Mouse (Mus musculus): ENCODE measurements around the gene Spata2.

- no peak for TF ChIP-seq CTCF (conservative IDR thresholded peaks at IDR 0.05; ENCODE audit: low read length)
- no peak for TF ChIP-seq NANOG (IDR thresholded peaks at IDR 0.05; ENCODE audit: borderline replicate concordance, low read length)
- no peak for TF ChIP-seq POU5F1 (IDR thresholded peaks at IDR 0.05; ENCODE audit: borderline replicate concordance, low read length)
Observed at GRCm38 (mm10) chr2:167503896-167504349, 11.2 kb upstream of the Spata2 start.

All from E14TG2a.4 (cell line).